Comparison of ENCODE assay signal across 8 mouse cellular contexts in the genomic region with DNA sequence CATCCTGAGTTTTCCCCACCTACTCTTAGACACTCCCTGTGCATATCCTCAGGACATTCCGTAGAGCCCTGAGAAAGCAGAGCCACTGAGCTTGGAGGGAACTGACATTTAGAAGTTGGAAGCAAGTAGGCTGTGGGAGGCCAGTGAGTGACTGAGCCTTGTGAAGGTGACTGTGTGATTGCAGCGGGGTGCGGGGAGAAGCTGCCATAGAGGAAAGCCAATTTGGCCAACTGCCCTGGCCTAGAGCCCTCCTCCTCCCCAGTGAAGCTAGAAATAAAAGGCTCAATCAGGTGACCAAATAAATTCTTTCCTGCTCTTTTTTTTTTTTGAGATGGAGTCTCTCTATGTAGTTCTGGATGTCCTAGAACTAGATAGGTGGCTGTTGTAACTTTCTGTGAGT. TPM values are rescaled to one million over a fixed set of nuclear protein-coding genes. Genes with fewer than 3 reads are reported as not detected.
DNase-seq lines count a peak whose midpoint lies in the region; ATAC-seq and TF ChIP-seq lines count a peak whose summit lies in the region.

No protein-coding gene starts in this region.

- no peak overlapping the region for H3K9ac ChIP-seq in hindbrain, postnatal 0 days (replicated peaks; ENCODE audit: low read length)
- no peak overlapping the region for H3K9ac ChIP-seq in hindbrain, embryonic 16.5 days (ENCODE audit: low read depth, low read length)

- no peak overlapping the region for H3K4me2 ChIP-seq in hindbrain, postnatal 0 days (ENCODE audit: low read depth, low read length)
- H3K4me2 ChIP-seq in hindbrain, embryonic 16.5 days (ENCODE audit: low read length) = no peak overlapping the region

- H3K4me1 ChIP-seq in hindbrain, postnatal 0 days (ENCODE audit: insufficient read depth, low read length) = peaks cover 3% of the 10 kb centered on the region; the same call in 1 of the 2 replicates
- H3K4me1 ChIP-seq in hindbrain, embryonic 16.5 days (ENCODE audit: control insufficient read depth, insufficient read depth, low read depth, low read length) = peaks cover 7% of the 10 kb centered on the region
- H3K4me1 ChIP-seq in heart, embryonic 10.5 days = peaks cover 62% of the 10 kb centered on the region

- DNase-seq in hindbrain, postnatal 0 days (ENCODE audit: low spot score) = peak; percentile 54
- DNase-seq in heart, embryonic 10.5 days (ENCODE audit: low spot score) = peak; percentile 74
- DNase-seq in layer of hippocampus, adult 9-10 months (ENCODE audit: low spot score) = peak; percentile 27
- peak; percentile 30 for DNase-seq in lung, postnatal 25 days (ENCODE audit: low spot score)
- DNase-seq in urinary bladder, postnatal 25 days (ENCODE audit: low spot score) = no peak

- H3K9me3 ChIP-seq in hindbrain, postnatal 0 days (ENCODE audit: low read length) = no peaks in the 10 kb centered on the region
- H3K9me3 ChIP-seq in hindbrain, embryonic 16.5 days (ENCODE audit: control insufficient read depth, low read length) = no peaks in the 10 kb centered on the region
- H3K9me3 ChIP-seq in heart, embryonic 10.5 days = no peaks in the 10 kb centered on the region

- H3K36me3 ChIP-seq in hindbrain, postnatal 0 days (ENCODE audit: insufficient read depth, low read length) = no peaks in the 10 kb centered on the region; the same call in 1 of the 2 replicates
- no peaks in the 10 kb centered on the region for H3K36me3 ChIP-seq in hindbrain, embryonic 16.5 days (ENCODE audit: control insufficient read depth, insufficient read depth, low read length)
- peaks cover 22% of the 10 kb centered on the region for H3K36me3 ChIP-seq in heart, embryonic 10.5 days

- no peak overlapping the region for H3K4me3 ChIP-seq in hindbrain, postnatal 0 days (ENCODE audit: low read length)
- H3K4me3 ChIP-seq in hindbrain, embryonic 16.5 days (ENCODE audit: low read length) = no peak overlapping the region
- H3K4me3 ChIP-seq in heart, embryonic 10.5 days = peak overlapping the region; percentile 24

- no peak for ATAC-seq in hindbrain, postnatal 0 days
- ATAC-seq in hindbrain, embryonic 16.5 days = no peak
- peak; percentile 52 for ATAC-seq in cerebellum, adult (ENCODE audit: insufficient number of reproducible peaks, low FRiP score, low TSS enrichment)
- ATAC-seq in inflammation-experienced regulatory T-cells, adult 6 months = no peak

- TF ChIP-seq CTCF in hindbrain, postnatal 0 days (IDR thresholded peaks at IDR 0.05; ENCODE audit: low read depth) = no peak

- WGBS in hindbrain, postnatal 0 days = 45% methylated on average over 3 of the region's 3 CpGs
- 54% methylated on average over 3 of the region's 3 CpGs for WGBS in hindbrain, embryonic 16.5 days
- WGBS in heart, embryonic 10.5 days = 45% methylated on average over 3 of the region's 3 CpGs

- H3K27ac ChIP-seq in hindbrain, postnatal 0 days = no peak overlapping the region
- no peak overlapping the region for H3K27ac ChIP-seq in hindbrain, embryonic 16.5 days (ENCODE audit: low read depth, low read length)
- H3K27ac ChIP-seq in heart, embryonic 10.5 days = peak overlapping the region; percentile 63; the same call in 1 of the 2 replicates

- no peaks in the 10 kb centered on the region for H3K27me3 ChIP-seq in hindbrain, postnatal 0 days (ENCODE audit: insufficient read depth, low read length)
- H3K27me3 ChIP-seq in hindbrain, embryonic 16.5 days (replicated peaks; ENCODE audit: control insufficient read depth, insufficient read depth, low read length) = no peaks in the 10 kb centered on the region
- peaks cover 10% of the 10 kb centered on the region for H3K27me3 ChIP-seq in heart, embryonic 10.5 days (ENCODE audit: insufficient read depth, poor library complexity, severe bottlenecking)

RNA-seq across cellular contexts. Expression of a gene that starts 2.6 kb away (rescaled TPM):
- 12.4 and 14.3 TPM in 2 replicates for total RNA-seq in hindbrain, postnatal 0 days (2014; rRNA removed)
- polyA plus RNA-seq in hindbrain, postnatal 0 days (2015; fragmentation: Nextera tagmentation; extraction: Ambion mirVana) = 13.8 and 16.4 TPM in 2 replicates
- 11.0 and 11.1 TPM in 2 replicates for polyA plus RNA-seq in hindbrain, embryonic 16.5 days (2015; fragmentation: Nextera tagmentation; extraction: Ambion mirVana)
- polyA plus RNA-seq in heart, embryonic 10.5 days (2016; fragmentation: Nextera tagmentation; extraction: Ambion mirVana) = 29.3 and 34.3 TPM in 2 replicates
- 10 to 100 TPM in 1 of 3 experiments, 1 to 10 TPM in 2; 7.9 to 10.9 (median 9.0) TPM for polyA plus RNA-seq in inflammation-experienced regulatory T-cells, adult 6 months (2017; shearing (Covaris generic))

RNA-seq across cellular contexts. Expression of a gene that starts 6.9 kb away (rescaled TPM):
- total RNA-seq in hindbrain, postnatal 0 days (2014; rRNA removed) = 15.0 and 23.0 TPM in 2 replicates
- polyA plus RNA-seq in hindbrain, postnatal 0 days (2015; fragmentation: Nextera tagmentation; extraction: Ambion mirVana) = 17.1 and 20.9 TPM in 2 replicates
- polyA plus RNA-seq in hindbrain, embryonic 16.5 days (2015; fragmentation: Nextera tagmentation; extraction: Ambion mirVana) = 18.9 and 26.0 TPM in 2 replicates
- 12.7 and 15.7 TPM in 2 replicates for polyA plus RNA-seq in heart, embryonic 10.5 days (2016; fragmentation: Nextera tagmentation; extraction: Ambion mirVana)
- polyA plus RNA-seq in inflammation-experienced regulatory T-cells, adult 6 months (2017; shearing (Covaris generic)) = 10 to 100 TPM in 2 of 3 experiments, 1 to 10 TPM in 1; 5.1 to 11.7 (median 10.2) TPM

RNA-seq across cellular contexts. Expression of a gene that starts 44.4 kb away (rescaled TPM):
- 33.3 and 41.6 TPM in 2 replicates for total RNA-seq in hindbrain, postnatal 0 days (2014; rRNA removed)
- 63.5 and 65.2 TPM in 2 replicates for polyA plus RNA-seq in hindbrain, postnatal 0 days (2015; fragmentation: Nextera tagmentation; extraction: Ambion mirVana)
- polyA plus RNA-seq in hindbrain, embryonic 16.5 days (2015; fragmentation: Nextera tagmentation; extraction: Ambion mirVana) = 66.8 and 72.5 TPM in 2 replicates
- 50.5 and 61.9 TPM in 2 replicates for polyA plus RNA-seq in heart, embryonic 10.5 days (2016; fragmentation: Nextera tagmentation; extraction: Ambion mirVana)
- 100 to 1,000 TPM; 106 to 124 (median 111) TPM for polyA plus RNA-seq in inflammation-experienced regulatory T-cells, adult 6 months (2017; shearing (Covaris generic))

RNA-seq across cellular contexts. Expression of a gene that starts 53.8 kb away (rescaled TPM):
- total RNA-seq in hindbrain, postnatal 0 days (2014; rRNA removed) = 8.6 and 13.0 TPM in 2 replicates
- polyA plus RNA-seq in hindbrain, postnatal 0 days (2015; fragmentation: Nextera tagmentation; extraction: Ambion mirVana) = 4.7 and 4.9 TPM in 2 replicates
- 6.3 and 7.0 TPM in 2 replicates for polyA plus RNA-seq in hindbrain, embryonic 16.5 days (2015; fragmentation: Nextera tagmentation; extraction: Ambion mirVana)
- 10.1 and 10.6 TPM in 2 replicates for polyA plus RNA-seq in heart, embryonic 10.5 days (2016; fragmentation: Nextera tagmentation; extraction: Ambion mirVana)
- polyA plus RNA-seq in inflammation-experienced regulatory T-cells, adult 6 months (2017; shearing (Covaris generic)) = 1 to 10 TPM; 1.2 to 2.8 (median 2.4) TPM

RNA-seq across cellular contexts. Expression of a gene that starts 53.9 kb away (rescaled TPM):
- 1.9 and 3.6 TPM in 2 replicates for total RNA-seq in hindbrain, postnatal 0 days (2014; rRNA removed)
- 1.5 and 1.6 TPM in 2 replicates for polyA plus RNA-seq in hindbrain, postnatal 0 days (2015; fragmentation: Nextera tagmentation; extraction: Ambion mirVana)
- 2.2 and 2.5 TPM in 2 replicates for polyA plus RNA-seq in hindbrain, embryonic 16.5 days (2015; fragmentation: Nextera tagmentation; extraction: Ambion mirVana)
- 2.7 and 2.8 TPM in 2 replicates for polyA plus RNA-seq in heart, embryonic 10.5 days (2016; fragmentation: Nextera tagmentation; extraction: Ambion mirVana)
- polyA plus RNA-seq in inflammation-experienced regulatory T-cells, adult 6 months (2017; shearing (Covaris generic)) = 1 to 10 TPM; 2.1 to 4.2 (median 2.8) TPM
